Mouse (Mus musculus) heart, embryonic 16.5 days (tissue): ENCODE measurements around the gene Eif4a1. TPM values are rescaled to one million over a fixed set of nuclear protein-coding genes. Genes with fewer than 3 reads are reported as not detected.

Source experiments
- ATAC-seq: fragments of 200-750 bp; cut with Nextera tagmentation; replicated peaks from 2 replicates; pipeline ENCODE4 v1.8.0; 2017; ENCODE audit warnings: moderate number of reproducible peaks; ENCODE audit not compliant: insufficient read depth, low FRiP score; ENCODE audit errors: extremely low read depth
- H3K27ac ChIP-seq: fragments of 300-500 bp; sonication (generic); 2 replicates; pipeline ENCODE4 v1.5.1; 2014; ENCODE audit warnings: mild to moderate bottlenecking, low read length, control low read depth, moderate library complexity
- H3K27me3 ChIP-seq: fragments of 300-500 bp; sonication (generic); 2 replicates; pipeline ENCODE4 v1.6.1; 2014; ENCODE audit warnings: low read length, mixed read lengths; ENCODE audit not compliant: control insufficient read depth, insufficient read depth
- H3K36me3 ChIP-seq: fragments of 300-500 bp; sonication (generic); 2 replicates; pipeline ENCODE4 v1.6.1; 2014; ENCODE audit not compliant: control insufficient read depth, insufficient read depth
- H3K4me1 ChIP-seq: fragments of 300-500 bp; sonication (generic); 2 replicates; pipeline ENCODE4 v1.6.1; 2014; ENCODE audit warnings: low read length, mixed read lengths; ENCODE audit not compliant: control insufficient read depth, insufficient read depth
- H3K4me2 ChIP-seq: fragments of 300-500 bp; sonication (generic); 2 replicates; pipeline ENCODE4 v1.6.1; 2014; ENCODE audit warnings: low read depth, mild to moderate bottlenecking, control low read depth, low read length
- H3K4me3 ChIP-seq: fragments of 300-500 bp; sonication (generic); 2 replicates; pipeline ENCODE4 v1.5.1; 2014; ENCODE audit warnings: mild to moderate bottlenecking, control low read depth, low read length
- H3K9ac ChIP-seq: fragments of 300-500 bp; sonication (generic); 2 replicates; pipeline ENCODE4 v1.6.1; 2014; ENCODE audit warnings: low read length, control low read depth
- H3K9me3 ChIP-seq: fragments of 300-500 bp; sonication (generic); replicated peaks from 2 replicates; pipeline ENCODE4 v1.6.1; 2016; ENCODE audit warnings: low read length; ENCODE audit not compliant: control insufficient read depth
- WGBS: fragments of 180-500 bp; shearing (Covaris S2); extraction: QIAGEN DNeasy Blood & Tissue Kit; methylation state at CpG from one replicate; pipeline ENCODE4 v1.1.7; 2014; 5-methylcytosine and 5-hydroxymethylcytosine counted together
- polyA plus RNA-seq: library from polyadenylated mRNA; unstranded; fragments of >200 nt; fragmentation: Nextera tagmentation; extraction: Ambion mirVana; gene quantifications from 2 replicates; pipeline ENCODE4 v1.2.1, GENCODE M21; 2015

The Eif4a1 gene
- polyA plus RNA-seq, 1 experiment from 2014 or later: 346 TPM

GRCm38 (mm10) chr11:69711082-69711481, 38.9 kb upstream of the Eif4a1 start:
- H3K27me3 ChIP-seq: no peaks in the 10 kb centered on the region

DNA sequence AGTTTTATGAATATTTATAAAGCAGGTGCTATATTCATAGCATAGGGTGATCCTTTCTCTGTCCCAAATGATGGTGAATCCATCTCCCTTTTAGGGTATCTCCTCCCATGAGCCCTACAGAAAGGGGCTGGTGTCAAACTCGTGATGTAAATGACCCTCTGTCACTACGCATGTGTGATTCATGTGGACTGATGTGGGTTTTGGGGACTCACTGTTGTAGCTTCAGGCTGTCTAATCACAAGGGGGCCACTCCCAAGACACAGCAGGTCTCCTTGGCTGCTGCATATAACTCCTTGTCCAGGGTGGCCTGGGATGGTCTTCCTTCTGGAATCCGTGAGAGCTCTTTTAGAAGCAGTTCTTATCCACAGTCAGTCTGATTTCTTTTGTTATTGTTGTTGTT, 38.2 kb upstream of the Eif4a1 start:
- Histone ChIP-seq H3K27me3 (no peaks in the 10 kb centered on the region), H3K36me3 (no peaks in the 10 kb centered on the region), H3K4me1 (no peaks in the 10 kb centered on the region), H3K9me3 (no peaks in the 10 kb centered on the region; the same call in 1 of the 2 replicates), H3K9ac (no peak overlapping the region), H3K27ac (no peak overlapping the region), H3K4me3 (no peak overlapping the region), H3K4me2 (no peak overlapping the region)
- ATAC-seq: no peak
- WGBS: 72% methylated on average over 3 of the region's 3 CpGs

More at GRCm38 (mm10) chr11:69711082-69711481, 38.9 kb upstream of the Eif4a1 start:
- Histone ChIP-seq H3K27ac (no peak overlapping the region), H3K4me2 (no peak overlapping the region), H3K4me1 (peaks cover 4% of the 10 kb centered on the region), H3K36me3 (no peaks in the 10 kb centered on the region), H3K9me3 (no peaks in the 10 kb centered on the region; the same call in 1 of the 2 replicates), H3K9ac (no peak overlapping the region), H3K4me3 (no peak overlapping the region)
- WGBS: 76% methylated on average over 2 of the region's 2 CpGs
- no peak for ATAC-seq

- H3K27me3 ChIP-seq: no peaks in the 10 kb centered on the region
- 44% methylated on average over 11 of the region's 11 CpGs for WGBS
- no peak overlapping the region for H3K4me3 ChIP-seq
- no peaks in the 10 kb centered on the region for H3K9me3 ChIP-seq
- H3K36me3 ChIP-seq: no peaks in the 10 kb centered on the region
- ATAC-seq: no peak
- H3K4me1 ChIP-seq: no peaks in the 10 kb centered on the region
- no peak overlapping the region for H3K9ac ChIP-seq
- H3K4me2 ChIP-seq: no peak overlapping the region
- no peak overlapping the region for H3K27ac ChIP-seq
Measured at GRCm38 (mm10) chr11:69709554-69710446, 37.6 kb upstream of the Eif4a1 start.

DNA sequence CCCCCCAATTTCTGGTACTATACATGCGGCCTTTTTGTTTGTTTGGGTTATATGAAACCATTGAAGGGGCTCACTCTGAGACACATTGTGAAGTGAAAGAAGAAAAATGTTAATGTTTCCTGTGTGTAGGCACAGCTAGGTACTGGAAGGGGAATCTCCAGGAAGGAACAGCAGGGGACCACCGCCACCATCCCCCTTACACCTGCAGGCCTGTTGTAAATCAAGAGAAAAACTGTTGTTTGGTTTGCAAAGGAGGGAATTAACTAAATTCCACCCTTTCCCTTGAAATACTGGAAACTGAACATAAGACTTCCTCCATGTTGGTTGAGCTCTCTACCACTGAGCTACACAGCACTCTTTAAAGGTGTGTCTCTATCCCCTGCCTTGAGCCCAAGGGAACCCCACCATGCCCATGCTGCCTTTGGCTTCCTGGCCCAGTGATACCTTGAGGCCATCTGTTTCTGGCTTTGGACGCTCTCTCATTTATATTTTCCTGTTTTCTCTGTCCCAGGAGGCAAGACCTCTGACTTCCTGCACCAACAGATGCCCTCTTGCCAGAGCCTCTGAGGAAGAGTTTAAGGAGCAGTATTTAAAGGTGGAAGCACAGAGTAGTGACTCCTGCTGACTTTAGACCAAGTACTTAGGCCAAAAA, 36.5 kb upstream of the Eif4a1 start:
- Histone ChIP-seq H3K36me3 (no peaks in the 10 kb centered on the region), H3K9ac (no peak overlapping the region), H3K27me3 (no peaks in the 10 kb centered on the region), H3K9me3 (no peaks in the 10 kb centered on the region), H3K4me2 (no peak overlapping the region), H3K27ac (no peak overlapping the region), H3K4me1 (no peaks in the 10 kb centered on the region), H3K4me3 (no peak overlapping the region)
- WGBS: 83% methylated on average over 3 of the region's 3 CpGs
- ATAC-seq: no peak

- 87% methylated on average over 4 of the region's 4 CpGs for WGBS
- no peak overlapping the region for H3K27ac ChIP-seq
- no peaks in the 10 kb centered on the region for H3K9me3 ChIP-seq
- ATAC-seq: no peak
- H3K4me1 ChIP-seq: no peaks in the 10 kb centered on the region
- H3K36me3 ChIP-seq: no peaks in the 10 kb centered on the region
- H3K4me2 ChIP-seq: no peak overlapping the region
- H3K27me3 ChIP-seq: no peaks in the 10 kb centered on the region
- H3K9ac ChIP-seq: no peak overlapping the region
- no peak overlapping the region for H3K4me3 ChIP-seq
Measured at GRCm38 (mm10) chr11:69707873-69708381, 35.7 kb upstream of the Eif4a1 start.

DNA sequence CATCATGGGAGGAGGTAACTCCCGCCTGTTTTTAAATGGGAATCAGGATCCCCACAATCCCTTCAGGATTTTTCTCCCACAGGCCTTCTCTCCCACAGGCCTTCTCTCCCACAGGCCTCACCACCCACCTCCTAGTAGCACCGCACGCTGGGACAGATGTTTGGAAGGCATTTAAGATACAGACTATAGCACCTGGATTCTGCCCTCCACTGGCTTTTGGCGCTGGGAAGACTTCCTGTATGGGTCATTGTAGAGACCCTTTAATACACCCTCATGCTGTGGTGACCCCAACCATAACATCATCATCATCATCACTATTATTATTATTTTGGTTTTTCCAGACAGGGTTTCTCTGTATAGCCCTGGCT, 35.2 kb upstream of the Eif4a1 start:
- ATAC-seq: no peak
- 87% methylated on average over 4 of the region's 4 CpGs for WGBS
- no peaks in the 10 kb centered on the region for H3K9me3 ChIP-seq
- H3K36me3 ChIP-seq: no peaks in the 10 kb centered on the region
- no peak overlapping the region for H3K4me3 ChIP-seq
- H3K9ac ChIP-seq: no peak overlapping the region
- no peak overlapping the region for H3K27ac ChIP-seq
- H3K4me2 ChIP-seq: no peak overlapping the region
- H3K4me1 ChIP-seq: no peaks in the 10 kb centered on the region
- H3K27me3 ChIP-seq: no peaks in the 10 kb centered on the region

- Histone ChIP-seq H3K9ac (no peak overlapping the region), H3K4me2 (no peak overlapping the region), H3K27ac (no peak overlapping the region), H3K36me3 (no peaks in the 10 kb centered on the region), H3K4me1 (no peaks in the 10 kb centered on the region), H3K4me3 (no peak overlapping the region), H3K27me3 (no peaks in the 10 kb centered on the region), H3K9me3 (no peaks in the 10 kb centered on the region)
- WGBS: 49% methylated on average over 6 of the region's 6 CpGs
- ATAC-seq: no peak
Measured at GRCm38 (mm10) chr11:69706775-69707479, 34.7 kb upstream of the Eif4a1 start.

DNA sequence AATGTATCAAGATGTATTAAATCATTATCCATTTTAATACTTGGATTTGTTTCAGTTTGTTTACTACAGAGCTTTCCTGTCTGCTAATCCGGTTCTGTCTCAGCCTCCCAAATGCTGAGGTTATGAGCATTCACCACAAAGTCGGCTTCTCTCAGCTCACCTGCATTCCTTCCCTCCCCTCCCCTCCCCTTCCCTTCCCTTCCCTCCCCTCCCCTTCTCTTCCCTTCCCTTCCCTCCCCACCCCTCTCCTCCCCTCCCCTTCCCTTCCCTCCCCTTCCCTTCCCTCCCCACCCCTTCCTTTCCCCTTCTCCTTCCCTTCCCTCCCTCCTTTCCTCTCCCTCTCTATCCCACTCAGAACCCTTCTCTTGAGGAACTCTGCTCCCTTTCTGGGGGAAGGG, 32.4 kb upstream of the Eif4a1 start:
- Histone ChIP-seq H3K27ac (no peak overlapping the region), H3K4me1 (0 out of 2 replicates have a peak, but pooled peaks cover 3% of the 10 kb centered on the region), H3K4me2 (no peak overlapping the region), H3K36me3 (no peaks in the 10 kb centered on the region), H3K9me3 (no peaks in the 10 kb centered on the region), H3K9ac (no peak overlapping the region), H3K4me3 (no peak overlapping the region), H3K27me3 (no peaks in the 10 kb centered on the region)
- no peak for ATAC-seq
- WGBS: 40% methylated on average over 2 of the region's 2 CpGs
